Mouse (Mus musculus): ENCODE results near the gene Fbxl18.

GRCm38 (mm10) chr5:142879318-142880175, 15.7 kb downstream of the Fbxl18 start:
- TF ChIP-seq POLR2A (IDR thresholded peaks at IDR 0.05; ENCODE audit: borderline replicate concordance, extremely low read depth, low read depth, low read length): no peak
- TF ChIP-seq CTCF (IDR thresholded peaks at IDR 0.05; ENCODE audit: insufficient read depth, low read length): peak; percentile 99

Measured in lung, adult 2 months (tissue).